Mouse (Mus musculus): ENCODE measurements at regions not wholly inside any gene's neighbourhood (a gene's known extent, or its start where the extent isn't known, plus 50 kb on each side); places are given as distances from the start of the nearest gene placed in this dataset.

GRCm38 (mm10) chr15:69923833-69924232 is 3423.1 kb upstream of the Lrrc6 start:
- TF ChIP-seq EP300 (optimal IDR thresholded peaks at IDR 0.05) (no peak), CTCF (IDR thresholded peaks at IDR 0.05; ENCODE audit: low read depth) (no peak)

Measured in stomach, postnatal 0 days (tissue).